ENCODE assay signal across 15 mouse cellular contexts in genomic region chr13:85290651-85291050, GRCm38 (mm10). TPM values are rescaled to one million over a fixed set of nuclear protein-coding genes. Genes with fewer than 3 reads are reported as not detected.
DNase-seq lines count a peak whose midpoint lies in the region; ATAC-seq and TF ChIP-seq lines count a peak whose summit lies in the region.
"Had no signal": no experiment of that assay in that cellular context is flagged by ENCODE, and none has a peak within 500 bp of the region (broad histone marks: within the 10 kb centered on the region; RNA-seq: fewer than 3 reads in every experiment).

No protein-coding gene starts in this region.

- no peaks in the 10 kb centered on the region for H3K36me3 ChIP-seq in heart, postnatal 0 days (replicated peaks; ENCODE audit: control insufficient read depth, insufficient read depth, low read length)
- H3K36me3 ChIP-seq in C2C12 (ENCODE audit: control insufficient read depth, insufficient read depth) (no peaks in the 10 kb centered on the region), macrophage (ENCODE audit: inconsistent target) (no peaks in the 10 kb centered on the region)
- no peaks in the 10 kb centered on the region for H3K36me3 ChIP-seq in forebrain, embryonic 11.5 days (ENCODE audit: control insufficient read depth, insufficient read depth, low read length)
- H3K36me3 ChIP-seq: hindbrain, embryonic 12.5 days; limb, embryonic 12.5 days; midbrain, embryonic 13.5 days had no signal

- no peak overlapping the region for H3K9ac ChIP-seq in heart, postnatal 0 days (replicated peaks; ENCODE audit: low read depth, low read length)
- H3K9ac ChIP-seq in forebrain, embryonic 11.5 days (ENCODE audit: low read length): no peak overlapping the region
- H3K9ac ChIP-seq: hindbrain, embryonic 12.5 days; limb, embryonic 12.5 days had no signal

- no peak overlapping the region for H3K27ac ChIP-seq in heart, postnatal 0 days (ENCODE audit: low read depth)
- H3K27ac ChIP-seq in macrophage: peak overlapping the region; percentile 71; the same call in 1 of the 2 replicates
- no peak overlapping the region for H3K27ac ChIP-seq in forebrain, embryonic 11.5 days (ENCODE audit: low read depth, low read length)
- H3K27ac ChIP-seq: limb, embryonic 12.5 days; midbrain, embryonic 13.5 days had no signal

- TF ChIP-seq EP300 in heart, postnatal 0 days (IDR thresholded peaks at IDR 0.05; ENCODE audit: low read depth): no peak

- peak overlapping the region; percentile 53 for H3K4me2 ChIP-seq in heart, postnatal 0 days (ENCODE audit: low read depth, low read length)
- no peak overlapping the region for H3K4me2 ChIP-seq in forebrain, embryonic 11.5 days (ENCODE audit: low read depth, low read length, severe bottlenecking)

- H3K27me3 ChIP-seq in heart, postnatal 0 days (ENCODE audit: control insufficient read depth, insufficient read depth, low read length): no peaks in the 10 kb centered on the region
- no peaks in the 10 kb centered on the region for H3K27me3 ChIP-seq in C2C12 (ENCODE audit: control insufficient read depth, insufficient read depth, insufficient read length)
- no peaks in the 10 kb centered on the region for H3K27me3 ChIP-seq in forebrain, embryonic 11.5 days (ENCODE audit: control insufficient read depth, insufficient read depth, low read length)
- H3K27me3 ChIP-seq: hindbrain, embryonic 12.5 days; limb, embryonic 12.5 days; midbrain, embryonic 13.5 days had no signal

- H3K79me3 ChIP-seq in C2C12 (ENCODE audit: low read depth): peaks cover 27% of the 10 kb centered on the region

- H3K79me2 ChIP-seq in C2C12 (ENCODE audit: control insufficient read depth, insufficient read depth) (peaks cover 34% of the 10 kb centered on the region), macrophage (ENCODE audit: inconsistent target) (peaks cover 26% of the 10 kb centered on the region)

- no peak for ATAC-seq in heart, postnatal 0 days (ENCODE audit: insufficient read depth, low read depth)
- no peak for ATAC-seq in forebrain, embryonic 11.5 days (replicated peaks; ENCODE audit: low FRiP score)
- ATAC-seq: forebrain, embryonic 14.5 days; midbrain, embryonic 13.5 days had no signal

- WGBS in heart, postnatal 0 days: 62% methylated on average over 1 of the region's 1 CpGs
- WGBS in macrophage (ENCODE audit: missing documents): 0% methylated on average over 1 of the region's 1 CpGs
- 86% methylated on average over 1 of the region's 1 CpGs for WGBS in forebrain, embryonic 11.5 days

- no peak overlapping the region for H3ac ChIP-seq in C2C12 (ENCODE audit: control insufficient read depth, insufficient read length, low read depth)

- no peak for DNase-seq in heart, postnatal 0 days (ENCODE audit: low spot score)
- no peak for DNase-seq in heart, adult 8-10 months (ENCODE audit: low spot score)
- peak; percentile 26 for DNase-seq in adipocyte (ENCODE audit: low spot score)
- DNase-seq in forebrain, embryonic 11.5 days (ENCODE audit: low spot score): no peak
- DNase-seq in left cerebral cortex, adult 18-20 months (ENCODE audit: low spot score in 2 of 2): no peak
- no peak for DNase-seq in cerebellum, postnatal 10 days
- DNase-seq: cerebellum, adult 9-11 months; gastrocnemius, postnatal 10 days; right cerebral cortex, adult 18-20 months had no signal

- no peak for TF ChIP-seq CTCF in heart, postnatal 0 days (IDR thresholded peaks at IDR 0.05; ENCODE audit: low read depth)
- no peak for TF ChIP-seq CTCF in C2C12 (IDR thresholded peaks at IDR 0.05; ENCODE audit: control insufficient read depth, insufficient read depth, insufficient read length)

- H3K4me1 ChIP-seq in heart, postnatal 0 days (ENCODE audit: control insufficient read depth, insufficient read depth): no peaks in the 10 kb centered on the region
- H3K4me1 ChIP-seq in forebrain, embryonic 11.5 days (replicated peaks; ENCODE audit: control insufficient read depth, insufficient read depth, low read length): no peaks in the 10 kb centered on the region

- H3K4me3 ChIP-seq in heart, postnatal 0 days (ENCODE audit: low read depth, low read length): peak overlapping the region; percentile 20
- H3K4me3 ChIP-seq in C2C12 (ENCODE audit: insufficient read depth, poor library complexity, severe bottlenecking) (peak overlapping the region; percentile 7), macrophage (ENCODE audit: inconsistent target) (peak overlapping the region; percentile 4; the same call in 1 of the 2 replicates)
- no peak overlapping the region for H3K4me3 ChIP-seq in forebrain, embryonic 11.5 days (ENCODE audit: low read depth, low read length)

- H3K9me3 ChIP-seq in heart, postnatal 0 days (replicated peaks; ENCODE audit: control insufficient read depth, low read length): no peaks in the 10 kb centered on the region
- H3K9me3 ChIP-seq in forebrain, embryonic 11.5 days (ENCODE audit: control insufficient read depth, low read length): no peaks in the 10 kb centered on the region
- H3K9me3 ChIP-seq: hindbrain, embryonic 12.5 days; limb, embryonic 12.5 days; midbrain, embryonic 13.5 days had no signal

TF ChIP-seq in C2C12, 6 proteins besides CTCF, POLR2A, EP300 and RAD21:
- TF ChIP-seq MAX (IDR thresholded peaks at IDR 0.05) (no peak), FOSL1 (IDR thresholded peaks at IDR 0.05; ENCODE audit: insufficient read depth, low read length, poor library complexity, severe bottlenecking) (no peak), MYOD1 (IDR thresholded peaks at IDR 0.05; ENCODE audit: control insufficient read depth, insufficient read length, low read depth) (no peak), CEBPB (IDR thresholded peaks at IDR 0.05; ENCODE audit: low read depth) (no peak), MYOG (IDR thresholded peaks at IDR 0.05; ENCODE audit: control insufficient read depth, extremely low read depth, insufficient read length) (no peak), USF1 (IDR thresholded peaks at IDR 0.05; ENCODE audit: low read depth) (no peak)
TF ChIP-seq in C2C12: peak in this region for 0.

RNA-seq across cellular contexts. Expression of gene Rasa1, which starts 1.7 kb away (rescaled TPM):
- 25.9 and 30.1 TPM in 2 replicates for total RNA-seq in heart, postnatal 0 days (2014; rRNA removed; ENCODE audit: low replicate concordance)
- polyA plus RNA-seq in heart, postnatal 0 days (2015; fragmentation: Nextera tagmentation; extraction: Ambion mirVana): 30.5 and 31.5 TPM in 2 replicates
- 10 to 100 TPM; 21.7 to 28.2 (median 26.4) TPM for total RNA-seq in heart, adult 8-10 months (2022)
- polyA plus RNA-seq in C2C12 (2012; fragmentation: generic; extraction: Trizol) (27.3 TPM), macrophage (2018) (45.4 to 57.8 TPM (median 53.8 TPM) in 3 replicates)
- total RNA-seq in macrophage (2018; cell fraction: chromatin; rRNA removed): 100 to 1,000 TPM in 23 of 26 experiments, 10 to 100 TPM in 3; 69.0 to 310 (median 171) TPM
- total RNA-seq in macrophage (2018; cell fraction: cytosol; rRNA removed): 10 to 100 TPM; 27.7 to 63.6 (median 42.0) TPM
- total RNA-seq in macrophage (2018; cell fraction: nucleus; rRNA removed): 100 to 1,000 TPM in 11 of 26 experiments, 10 to 100 TPM in 15; 40.4 to 200 (median 85.7) TPM
- 59.2 and 65.4 TPM in 2 replicates for polyA plus RNA-seq in forebrain, embryonic 11.5 days (2014; fragmentation: Nextera tagmentation; extraction: Ambion mirVana)
- total RNA-seq in left cerebral cortex, adult 18-20 months (2021): 10 to 100 TPM; 56.2 to 57.0 TPM
